Mouse (Mus musculus): ENCODE measurements around the gene Plekhh2. TPM values are rescaled to one million over a fixed set of nuclear protein-coding genes. Genes with fewer than 3 reads are reported as not detected.

Plekhh2 gene
- total RNA-seq, 2 experiments from 2014 or later, result 2.1 TPM

DNA sequence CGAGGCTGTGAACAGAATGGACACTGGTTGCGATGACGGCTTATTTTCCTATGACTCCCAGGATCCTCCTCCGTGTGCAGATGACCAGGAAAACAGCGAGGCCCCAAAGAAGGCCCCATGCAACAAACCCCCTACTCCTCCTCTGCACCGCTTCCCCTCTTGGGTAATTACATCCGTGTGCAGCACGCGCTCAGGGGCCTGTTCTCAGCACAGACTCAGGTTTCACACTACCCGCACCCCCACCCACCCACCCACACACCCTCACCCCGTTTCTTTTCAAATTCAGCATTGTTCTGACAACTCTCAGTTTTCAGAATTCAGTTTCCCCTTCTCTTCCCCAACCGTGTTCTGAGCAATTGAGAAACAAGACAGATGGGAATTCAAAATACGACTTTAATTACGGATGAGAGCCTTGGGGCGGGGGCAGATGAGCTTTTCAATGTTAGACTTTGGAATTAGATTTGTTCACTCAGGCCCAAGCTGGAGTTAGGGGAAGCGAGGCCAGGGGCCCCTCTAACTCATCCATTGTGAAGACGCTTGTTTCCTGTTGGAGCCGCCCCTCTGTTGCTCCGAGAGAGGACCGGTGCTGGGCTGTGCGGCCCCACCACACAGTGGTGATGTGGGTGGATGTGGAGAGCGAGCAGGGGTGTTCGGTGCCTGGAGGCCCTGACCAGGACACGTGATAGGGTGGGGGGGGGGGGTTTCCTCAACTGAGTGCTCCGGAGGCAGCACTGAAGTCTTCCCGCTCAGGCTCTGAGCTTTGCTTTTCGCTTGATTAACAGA lies 55.3 kb downstream of the Plekhh2 start:
- DNase-seq (ENCODE audit: low spot score), result no peak
- intact Hi-C loops (cut with DNase I), result no loop called here

DNA sequence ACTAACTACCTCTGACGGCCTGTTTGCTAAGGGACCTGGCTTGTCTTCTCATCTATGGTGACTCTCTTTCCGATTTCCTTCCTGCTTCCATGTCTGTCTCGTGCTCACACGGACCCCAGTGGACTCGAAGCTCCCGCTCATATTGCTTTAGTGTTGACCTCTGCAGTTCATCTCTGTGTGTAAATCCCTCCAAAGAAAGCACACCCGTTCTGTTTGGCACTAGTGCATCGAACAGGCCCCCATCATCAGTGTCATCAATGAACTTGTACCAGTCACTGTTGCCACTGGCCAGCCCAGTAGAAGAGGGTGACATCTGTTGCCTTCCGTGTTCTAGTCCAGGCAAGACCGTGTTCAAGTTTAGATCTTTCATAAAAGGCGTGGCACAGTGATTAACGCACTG lies 57.1 kb downstream of the Plekhh2 start:
- intact Hi-C loops (cut with DNase I), result no loop called here
- DNase-seq (ENCODE audit: low spot score), result no peak

- no peak for DNase-seq (ENCODE audit: low spot score)
- intact Hi-C loops (cut with DNase I), result no loop called here
Measured at GRCm38 (mm10) chr17:84569770-84570169, 58.1 kb downstream of the Plekhh2 start.

GRCm38 (mm10) chr17:84571629-84572028 lies 59.9 kb downstream of the Plekhh2 start:
- DNase-seq (ENCODE audit: low spot score), result no peak
- intact Hi-C loops (cut with DNase I), result no loop called here

DNA sequence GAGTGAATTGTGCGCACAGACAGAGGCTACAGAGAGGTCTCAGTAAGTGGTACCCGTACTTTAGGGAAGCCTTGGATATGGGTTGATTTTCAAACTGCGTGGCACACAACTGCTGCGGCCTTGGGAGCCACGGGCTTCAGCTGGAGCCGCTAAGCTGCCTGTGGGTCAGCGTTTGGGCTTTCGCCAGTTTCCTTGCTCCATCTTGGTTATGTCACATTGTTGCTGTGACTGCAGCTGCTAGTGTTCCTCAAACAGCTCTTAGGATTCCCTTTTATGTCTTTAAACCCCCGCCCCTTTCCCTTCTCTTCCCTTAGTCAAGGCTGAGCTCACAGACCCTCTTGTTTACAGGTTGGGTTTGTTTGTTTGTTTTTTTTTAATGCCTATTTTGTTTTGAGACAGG lies 61.6 kb downstream of the Plekhh2 start:
- DNase-seq (ENCODE audit: low spot score), result no peak
- intact Hi-C loops (cut with DNase I), result no loop called here

DNA sequence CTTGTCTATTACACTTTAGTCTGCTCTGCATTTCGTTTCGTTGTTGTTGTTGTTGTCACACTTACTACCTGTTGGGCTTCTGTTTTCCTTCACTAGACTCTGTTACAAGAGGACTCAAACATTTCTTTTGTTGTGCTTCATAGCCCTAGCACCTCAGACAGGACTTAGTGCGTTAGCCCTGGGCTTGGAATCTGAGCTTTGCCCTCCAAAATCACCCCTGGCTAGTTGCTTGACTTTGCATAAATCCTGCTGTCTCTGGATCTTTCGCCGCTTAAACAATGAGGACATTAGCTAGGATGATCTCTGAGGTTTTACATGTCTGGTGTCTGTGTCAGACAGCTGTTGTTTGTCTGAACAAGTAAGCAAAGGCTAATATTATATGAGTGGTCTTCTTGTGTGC lies 62.2 kb downstream of the Plekhh2 start:
- DNase-seq (ENCODE audit: low spot score), result no peak
- intact Hi-C loops (cut with DNase I), result no loop called here

DNA sequence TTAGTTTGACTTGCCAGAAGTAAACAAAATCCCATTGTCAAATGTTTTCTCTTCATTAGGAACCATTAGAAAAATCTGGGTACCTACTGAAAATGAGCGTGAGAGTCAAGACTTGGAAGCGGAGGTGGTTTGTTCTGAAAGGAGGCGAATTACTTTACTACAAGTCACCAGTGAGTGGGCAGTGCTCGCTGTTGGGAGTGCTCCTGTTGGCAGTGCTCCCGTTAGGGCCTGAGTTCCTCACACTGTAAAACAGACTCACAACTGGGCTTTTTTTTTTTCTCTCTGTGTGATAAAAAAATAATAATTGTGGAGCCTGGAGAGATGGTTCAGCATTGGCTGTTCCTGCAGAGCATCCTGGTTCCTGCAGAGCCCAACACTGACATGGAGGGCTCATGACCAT lies 63.4 kb downstream of the Plekhh2 start:
- intact Hi-C loops (cut with DNase I), result no loop called here
- DNase-seq (ENCODE audit: low spot score), result no peak

DNA sequence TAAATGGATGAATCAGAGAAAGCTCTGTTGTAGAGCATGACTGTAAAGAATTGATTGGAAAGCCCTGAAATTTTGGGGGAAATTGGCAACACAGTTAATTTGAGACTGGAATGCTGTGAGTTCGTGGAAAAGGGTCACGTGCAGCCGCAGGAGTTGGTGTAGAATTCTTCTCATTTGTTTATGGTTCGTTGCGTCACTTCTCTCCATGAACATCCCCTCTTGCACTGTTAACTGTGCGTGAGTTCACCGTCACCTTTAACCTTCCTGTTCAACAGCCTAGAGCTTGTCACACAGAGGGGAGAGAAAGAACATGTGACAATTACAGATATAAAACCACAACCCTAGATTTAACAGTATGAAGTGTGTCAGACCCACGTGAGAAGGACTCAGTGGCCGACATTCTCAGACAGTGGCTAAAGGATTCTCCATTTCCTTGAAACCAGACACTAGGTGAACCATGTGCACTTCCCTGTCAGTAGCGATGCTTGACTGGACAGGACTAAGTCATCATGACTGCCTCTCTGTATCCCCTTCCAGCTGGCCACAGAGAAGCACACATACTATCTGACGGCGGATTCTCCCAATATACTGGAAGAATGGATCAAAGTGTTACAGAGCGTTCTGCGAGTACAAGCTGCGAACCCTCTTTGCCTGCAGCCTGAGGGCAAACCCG lies 65.1 kb downstream of the Plekhh2 start:
- intact Hi-C loops (cut with DNase I), result no loop called here
- DNase-seq (ENCODE audit: low spot score), result no peak

- intact Hi-C loops (cut with DNase I), result no loop called here
Measured at GRCm38 (mm10) chr17:84579249-84579648, 67.6 kb downstream of the Plekhh2 start.

DNA sequence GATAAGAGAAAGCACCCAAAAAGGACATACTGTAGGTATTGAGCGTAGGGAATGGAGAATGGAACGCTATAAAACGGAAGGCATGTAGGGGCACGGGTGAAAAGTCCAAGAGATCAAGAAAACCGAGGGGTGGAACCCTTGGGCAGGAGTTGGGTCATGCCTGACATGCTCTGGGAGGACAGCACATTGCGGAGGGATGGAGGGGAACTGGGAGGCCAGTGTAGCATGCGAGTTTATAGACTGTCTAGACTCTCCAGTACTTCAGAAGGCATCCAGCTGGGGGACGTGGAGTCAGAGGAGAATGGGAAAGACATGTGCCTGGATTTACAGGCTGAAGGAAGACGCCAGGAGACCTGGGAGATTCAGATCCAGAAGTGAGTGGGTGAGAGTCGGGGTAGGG lies 68.1 kb downstream of the Plekhh2 start:
- DNase-seq (ENCODE audit: low spot score), result no peak
- intact Hi-C loops (cut with DNase I), result no loop called here

More at GRCm38 (mm10) chr17:84579249-84579648, 67.6 kb downstream of the Plekhh2 start:
- DNase-seq (ENCODE audit: low spot score), result no peak

GRCm38 (mm10) chr17:84580821-84581220 lies 69.1 kb downstream of the Plekhh2 start:
- DNase-seq (ENCODE audit: low spot score), result no peak
- intact Hi-C loops (cut with DNase I), result no loop called here

DNA sequence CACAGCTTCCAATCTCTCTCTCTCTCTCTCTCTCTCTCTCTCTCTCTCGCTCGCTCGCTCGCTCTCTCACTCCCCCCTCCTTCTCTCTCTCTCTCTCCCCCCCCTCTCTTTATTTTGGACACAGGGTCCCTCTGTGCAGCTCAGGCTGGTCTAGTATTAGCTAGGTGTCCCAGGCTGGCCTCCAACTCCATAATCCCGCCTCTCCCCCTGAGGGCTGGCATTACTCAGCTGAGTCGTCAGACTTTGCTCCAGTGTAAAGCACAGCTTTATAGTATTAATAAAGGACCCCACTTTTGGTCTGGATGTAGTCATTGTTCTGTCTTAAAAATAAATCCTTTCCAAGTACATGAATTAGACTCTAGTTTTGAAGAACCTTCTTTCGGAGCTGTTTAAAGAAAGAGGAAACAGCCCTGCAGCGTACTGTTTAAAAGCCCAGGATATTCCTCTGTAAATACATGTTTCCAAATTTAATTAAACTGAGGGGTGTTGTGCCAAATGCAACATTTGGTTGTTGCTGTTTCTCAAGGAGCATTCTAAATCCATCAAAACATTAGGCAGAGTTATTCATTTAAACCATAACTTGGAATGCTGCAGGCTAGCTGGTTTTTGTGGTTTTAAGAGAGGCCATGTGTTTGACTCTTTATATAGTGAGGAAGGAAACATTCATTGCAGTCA lies 70.2 kb downstream of the Plekhh2 start:
- intact Hi-C loops (cut with DNase I), result no loop called here

DNA sequence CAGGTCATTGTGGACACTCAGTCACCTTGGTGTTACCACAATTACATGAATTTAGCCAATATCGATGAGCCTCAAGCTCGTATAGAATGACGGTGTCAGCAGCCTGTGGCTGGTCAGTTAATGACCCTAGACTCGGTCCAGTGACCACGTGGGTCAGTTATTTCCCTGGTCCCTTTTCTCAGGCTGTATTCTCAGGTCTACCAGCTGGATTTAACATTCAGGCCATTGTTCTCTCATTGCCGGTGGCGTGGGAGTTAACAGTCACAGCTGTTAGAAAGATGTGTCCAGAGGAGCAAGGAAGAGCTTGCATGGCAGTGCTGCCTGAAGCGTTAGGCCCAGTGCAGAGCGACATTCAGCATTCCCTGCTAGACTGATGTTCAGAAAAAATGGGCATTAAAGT lies 72.4 kb downstream of the Plekhh2 start:
- DNase-seq (ENCODE audit: low spot score), result no peak
- intact Hi-C loops (cut with DNase I), result no loop called here

More for the DNA sequence above, 70.2 kb downstream of the Plekhh2 start:
- no peak for DNase-seq (ENCODE audit: low spot score)

GRCm38 (mm10) chr17:84585104-84585503 lies 73.4 kb downstream of the Plekhh2 start:
- DNase-seq (ENCODE audit: low spot score), result peak; percentile 52
- intact Hi-C loops (cut with DNase I), result no loop called here

DNA sequence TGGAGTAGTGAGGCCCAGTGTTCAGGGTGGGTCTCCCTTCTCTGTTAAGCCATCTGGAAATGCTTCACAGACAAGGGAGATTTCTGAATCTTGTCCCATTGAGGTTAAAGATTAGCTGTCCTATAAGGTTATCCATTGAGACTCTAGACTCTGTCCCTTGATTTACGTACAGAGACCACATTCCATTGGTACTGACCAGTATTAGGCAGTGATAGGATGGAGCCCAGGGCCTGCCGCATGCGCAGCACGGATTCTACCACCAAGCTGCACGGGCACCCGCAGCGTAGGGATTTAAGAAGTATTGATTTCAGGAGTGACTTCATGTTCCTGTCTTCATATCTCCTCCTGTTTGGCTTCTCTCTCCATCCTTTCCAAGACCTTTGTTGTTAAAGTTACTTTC lies 78.4 kb downstream of the Plekhh2 start:
- intact Hi-C loops (cut with DNase I), result no loop called here
- no peak for DNase-seq (ENCODE audit: low spot score)

DNA sequence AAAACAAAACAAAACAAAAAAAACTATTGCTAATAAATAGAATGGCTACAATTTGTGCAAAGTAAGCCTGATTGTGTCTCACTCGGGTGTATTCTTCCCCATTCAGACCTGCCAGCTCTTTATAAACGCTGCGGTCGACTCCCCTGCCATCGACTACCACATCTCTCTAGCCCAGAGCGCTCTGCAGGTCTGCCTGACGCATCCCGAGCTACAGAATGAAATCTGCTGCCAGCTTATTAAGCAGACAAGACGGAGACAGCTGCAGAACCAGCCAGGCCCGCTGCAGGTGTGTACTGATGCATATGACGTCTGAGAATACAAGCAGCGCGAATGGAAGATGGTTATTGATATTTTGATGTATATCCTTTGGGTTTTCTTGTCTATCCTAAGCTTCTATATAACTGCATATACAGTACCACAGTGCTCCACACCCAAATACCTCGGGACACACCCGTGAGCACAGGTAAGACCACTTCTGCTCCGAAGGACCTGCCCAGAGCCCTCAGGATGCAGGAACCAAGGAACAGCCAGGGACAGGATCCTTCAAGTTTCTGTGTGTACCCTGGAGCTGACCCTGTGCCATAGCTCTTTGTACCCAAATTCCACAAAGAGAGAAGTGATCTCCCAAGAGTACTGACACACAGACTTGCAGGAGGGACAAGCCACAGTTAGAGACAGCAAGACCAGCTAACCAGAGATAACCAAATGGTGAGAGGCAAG lies 79.9 kb downstream of the Plekhh2 start:
- no peak for DNase-seq (ENCODE audit: low spot score)
- intact Hi-C loops (cut with DNase I), result no loop called here

DNA sequence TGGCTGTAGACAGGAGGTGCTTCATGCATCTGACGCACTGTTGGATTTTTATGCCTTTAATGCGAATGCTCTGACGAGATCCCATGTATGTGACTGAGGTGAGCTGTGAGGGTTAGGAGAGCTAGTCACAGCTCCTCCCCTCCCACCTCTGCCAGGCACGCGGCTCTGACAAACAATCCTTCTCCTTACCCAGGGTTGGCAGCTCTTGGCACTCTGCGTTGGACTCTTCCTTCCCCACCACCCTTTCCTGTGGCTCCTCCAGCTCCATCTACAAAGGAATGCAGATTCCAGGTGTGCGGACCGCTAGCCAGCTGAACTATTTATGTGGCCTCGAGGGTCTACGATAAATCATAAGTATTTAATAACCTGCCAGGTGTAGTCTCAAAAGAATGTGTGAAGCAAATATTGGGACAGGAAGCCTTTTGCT lies 84.3 kb downstream of the Plekhh2 start:
- intact Hi-C loops (cut with DNase I), result no loop called here
- no peak for DNase-seq (ENCODE audit: low spot score)

DNA sequence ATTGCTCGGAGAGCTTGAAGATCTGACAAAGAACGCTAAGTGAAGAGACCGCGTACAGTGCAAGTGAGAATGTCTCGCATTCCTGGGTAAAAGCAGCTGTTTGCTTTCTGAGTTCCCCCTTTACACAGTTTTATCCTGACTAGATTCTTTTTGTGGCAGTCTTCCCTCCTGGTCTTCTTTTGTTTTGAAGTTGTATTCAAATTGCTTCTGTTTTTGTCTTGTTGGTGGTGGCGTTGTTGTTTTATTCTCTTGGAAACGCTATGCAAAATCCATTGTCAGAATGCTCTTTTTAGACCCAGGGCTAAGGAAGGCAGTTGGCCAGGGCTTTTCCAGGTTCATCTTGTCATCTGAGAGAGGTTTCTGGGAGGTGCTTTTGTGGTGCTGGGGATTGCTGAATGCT lies 84.8 kb downstream of the Plekhh2 start:
- intact Hi-C loops (cut with DNase I), result no loop called here
- no peak for DNase-seq (ENCODE audit: low spot score)

DNA sequence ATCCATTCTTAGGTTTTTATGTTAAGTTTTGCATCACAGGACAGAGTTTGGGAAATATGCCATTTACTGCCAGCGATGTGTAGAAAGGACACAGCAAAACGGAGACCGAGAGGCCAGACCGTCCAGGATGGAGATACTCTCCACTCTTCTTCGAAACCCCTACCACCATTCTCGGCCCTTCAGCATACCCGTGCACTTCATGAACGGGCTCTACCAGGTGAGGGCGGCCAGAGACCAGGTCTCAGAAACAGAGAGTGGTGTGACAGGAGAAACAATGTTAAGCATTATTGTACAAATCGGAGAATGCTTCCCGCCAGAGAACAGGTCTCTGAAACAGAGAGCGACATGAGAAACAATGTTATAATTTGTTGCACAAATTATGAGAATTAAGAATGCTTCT lies 86.2 kb downstream of the Plekhh2 start:
- no peak for DNase-seq (ENCODE audit: low spot score)
- intact Hi-C loops (cut with DNase I), result no loop called here

DNA sequence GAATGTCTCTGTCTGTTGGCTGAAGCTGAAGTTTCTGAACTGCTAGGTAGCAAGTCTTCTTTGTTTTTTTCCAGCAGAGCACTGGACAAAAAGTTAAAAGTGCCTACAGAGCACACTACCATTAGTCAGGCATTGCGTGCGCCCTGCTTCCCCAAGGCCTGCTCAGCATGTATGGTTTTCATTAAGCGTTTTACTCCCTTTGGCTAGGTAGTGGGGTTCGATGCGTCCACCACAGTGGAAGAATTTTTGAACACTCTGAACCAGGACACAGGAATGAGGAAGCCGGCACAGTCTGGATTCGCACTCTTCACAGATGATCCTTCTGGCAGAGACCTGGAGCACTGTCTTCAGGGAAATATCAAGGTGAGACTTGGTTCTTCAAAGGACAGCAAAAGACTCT lies 87.2 kb downstream of the Plekhh2 start:
- intact Hi-C loops (cut with DNase I), result no loop called here
- no peak for DNase-seq (ENCODE audit: low spot score)

Data from heart, postnatal 25 days (tissue).